Mouse (Mus musculus): ENCODE results near the gene Pde4dip. TPM values are rescaled to one million over a fixed set of nuclear protein-coding genes. Genes with fewer than 3 reads are reported as not detected.

The Pde4dip gene
- polyA plus RNA-seq, 1 experiment from 2014 or later: 27.1 TPM

GRCm38 (mm10) chr3:97702448-97703080, 185.9 kb downstream of the Pde4dip start:
- H3K27ac ChIP-seq (ENCODE audit: low read length): no peak overlapping the region
- no peak for ATAC-seq (ENCODE audit: insufficient number of reproducible peaks, insufficient read depth, low FRiP score, low read depth)
- H3K27me3 ChIP-seq (ENCODE audit: control insufficient read depth, insufficient read depth, low read length): no peaks in the 10 kb centered on the region
- H3K4me2 ChIP-seq (replicated peaks; ENCODE audit: low read depth, low read length): no peak overlapping the region
- H3K36me3 ChIP-seq (ENCODE audit: control insufficient read depth, insufficient read depth, low read length): no peaks in the 10 kb centered on the region
- no peak overlapping the region for H3K4me3 ChIP-seq (ENCODE audit: low read depth, low read length)
- 91% methylated on average over 11 of the region's 11 CpGs for WGBS
- no peaks in the 10 kb centered on the region for H3K9me3 ChIP-seq (ENCODE audit: control insufficient read depth, low read depth, low read length)
- no peak overlapping the region for H3K9ac ChIP-seq (replicated peaks; ENCODE audit: low read depth, low read length)
- no peaks in the 10 kb centered on the region for H3K4me1 ChIP-seq (ENCODE audit: control insufficient read depth, insufficient read depth, low read length)

- no peaks in the 10 kb centered on the region for H3K9me3 ChIP-seq (ENCODE audit: control insufficient read depth, low read depth, low read length)
- H3K4me1 ChIP-seq (ENCODE audit: control insufficient read depth, insufficient read depth, low read length): no peaks in the 10 kb centered on the region
- H3K4me3 ChIP-seq (ENCODE audit: low read depth, low read length): no peak overlapping the region
- no peak overlapping the region for H3K9ac ChIP-seq (replicated peaks; ENCODE audit: low read depth, low read length)
- no peak for ATAC-seq (ENCODE audit: insufficient number of reproducible peaks, insufficient read depth, low FRiP score, low read depth)
- H3K36me3 ChIP-seq (ENCODE audit: control insufficient read depth, insufficient read depth, low read length): no peaks in the 10 kb centered on the region
- 50% methylated on average over 3 of the region's 3 CpGs for WGBS
- H3K4me2 ChIP-seq (replicated peaks; ENCODE audit: low read depth, low read length): no peak overlapping the region
- H3K27me3 ChIP-seq (ENCODE audit: control insufficient read depth, insufficient read depth, low read length): no peaks in the 10 kb centered on the region
- no peak overlapping the region for H3K27ac ChIP-seq (ENCODE audit: low read length)
Measured at GRCm38 (mm10) chr3:97701198-97701597, 187.3 kb downstream of the Pde4dip start.

GRCm38 (mm10) chr3:97699061-97699460, 189.4 kb downstream of the Pde4dip start:
- Histone ChIP-seq H3K4me1 (ENCODE audit: control insufficient read depth, insufficient read depth, low read length) (no peaks in the 10 kb centered on the region), H3K9me3 (ENCODE audit: control insufficient read depth, low read depth, low read length) (no peaks in the 10 kb centered on the region), H3K36me3 (ENCODE audit: control insufficient read depth, insufficient read depth, low read length) (no peaks in the 10 kb centered on the region), H3K4me3 (ENCODE audit: low read depth, low read length) (no peak overlapping the region), H3K27ac (ENCODE audit: low read length) (no peak overlapping the region), H3K9ac (replicated peaks; ENCODE audit: low read depth, low read length) (no peak overlapping the region), H3K27me3 (ENCODE audit: control insufficient read depth, insufficient read depth, low read length) (no peaks in the 10 kb centered on the region), H3K4me2 (replicated peaks; ENCODE audit: low read depth, low read length) (no peak overlapping the region)
- 81% methylated on average over 3 of the region's 3 CpGs for WGBS
- no peak for ATAC-seq (ENCODE audit: insufficient number of reproducible peaks, insufficient read depth, low FRiP score, low read depth)

- ATAC-seq (ENCODE audit: insufficient number of reproducible peaks, insufficient read depth, low FRiP score, low read depth): no peak
- no peak overlapping the region for H3K4me3 ChIP-seq (ENCODE audit: low read depth, low read length)
- 59% methylated on average over 9 of the region's 9 CpGs for WGBS
- H3K4me2 ChIP-seq (replicated peaks; ENCODE audit: low read depth, low read length): no peak overlapping the region
- no peaks in the 10 kb centered on the region for H3K27me3 ChIP-seq (ENCODE audit: control insufficient read depth, insufficient read depth, low read length)
- no peaks in the 10 kb centered on the region for H3K4me1 ChIP-seq (ENCODE audit: control insufficient read depth, insufficient read depth, low read length)
- no peaks in the 10 kb centered on the region for H3K36me3 ChIP-seq (ENCODE audit: control insufficient read depth, insufficient read depth, low read length)
- H3K9me3 ChIP-seq (ENCODE audit: control insufficient read depth, low read depth, low read length): no peaks in the 10 kb centered on the region
- no peak overlapping the region for H3K27ac ChIP-seq (ENCODE audit: low read length)
- no peak overlapping the region for H3K9ac ChIP-seq (replicated peaks; ENCODE audit: low read depth, low read length)
Measured at GRCm38 (mm10) chr3:97697291-97697690, 191.2 kb downstream of the Pde4dip start.

GRCm38 (mm10) chr3:97696866-97697265, 191.6 kb downstream of the Pde4dip start:
- WGBS: 86% methylated on average over 9 of the region's 9 CpGs
- no peak overlapping the region for H3K9ac ChIP-seq (replicated peaks; ENCODE audit: low read depth, low read length)
- H3K36me3 ChIP-seq (ENCODE audit: control insufficient read depth, insufficient read depth, low read length): no peaks in the 10 kb centered on the region
- no peak overlapping the region for H3K4me3 ChIP-seq (ENCODE audit: low read depth, low read length)
- H3K27me3 ChIP-seq (ENCODE audit: control insufficient read depth, insufficient read depth, low read length): no peaks in the 10 kb centered on the region
- H3K4me1 ChIP-seq (ENCODE audit: control insufficient read depth, insufficient read depth, low read length): no peaks in the 10 kb centered on the region
- no peaks in the 10 kb centered on the region for H3K9me3 ChIP-seq (ENCODE audit: control insufficient read depth, low read depth, low read length)
- no peak for ATAC-seq (ENCODE audit: insufficient number of reproducible peaks, insufficient read depth, low FRiP score, low read depth)
- no peak overlapping the region for H3K4me2 ChIP-seq (replicated peaks; ENCODE audit: low read depth, low read length)
- H3K27ac ChIP-seq (ENCODE audit: low read length): no peak overlapping the region

- Histone ChIP-seq H3K9ac (replicated peaks; ENCODE audit: low read depth, low read length) (no peak overlapping the region), H3K27ac (ENCODE audit: low read length) (no peak overlapping the region), H3K4me3 (ENCODE audit: low read depth, low read length) (no peak overlapping the region), H3K27me3 (ENCODE audit: control insufficient read depth, insufficient read depth, low read length) (no peaks in the 10 kb centered on the region), H3K4me2 (replicated peaks; ENCODE audit: low read depth, low read length) (no peak overlapping the region), H3K36me3 (ENCODE audit: control insufficient read depth, insufficient read depth, low read length) (no peaks in the 10 kb centered on the region), H3K4me1 (ENCODE audit: control insufficient read depth, insufficient read depth, low read length) (no peaks in the 10 kb centered on the region), H3K9me3 (ENCODE audit: control insufficient read depth, low read depth, low read length) (no peaks in the 10 kb centered on the region)
- no peak for ATAC-seq (ENCODE audit: insufficient number of reproducible peaks, insufficient read depth, low FRiP score, low read depth)
- 81% methylated on average over 6 of the region's 6 CpGs for WGBS
Measured at GRCm38 (mm10) chr3:97693806-97694205, 194.7 kb downstream of the Pde4dip start.

- Histone ChIP-seq H3K9ac (replicated peaks; ENCODE audit: low read depth, low read length) (no peak overlapping the region), H3K27me3 (ENCODE audit: control insufficient read depth, insufficient read depth, low read length) (no peaks in the 10 kb centered on the region), H3K36me3 (ENCODE audit: control insufficient read depth, insufficient read depth, low read length) (no peaks in the 10 kb centered on the region), H3K4me1 (ENCODE audit: control insufficient read depth, insufficient read depth, low read length) (no peaks in the 10 kb centered on the region), H3K4me2 (replicated peaks; ENCODE audit: low read depth, low read length) (no peak overlapping the region), H3K9me3 (ENCODE audit: control insufficient read depth, low read depth, low read length) (no peaks in the 10 kb centered on the region), H3K4me3 (ENCODE audit: low read depth, low read length) (no peak overlapping the region), H3K27ac (ENCODE audit: low read length) (no peak overlapping the region)
- WGBS: 71% methylated on average over 12 of the region's 12 CpGs
- ATAC-seq (ENCODE audit: insufficient number of reproducible peaks, insufficient read depth, low FRiP score, low read depth): no peak
Measured at GRCm38 (mm10) chr3:97691443-97692017, 197.0 kb downstream of the Pde4dip start.

- WGBS: 34% methylated on average over 7 of the region's 7 CpGs
- H3K27ac ChIP-seq (ENCODE audit: low read length): no peak overlapping the region
- H3K9ac ChIP-seq (replicated peaks; ENCODE audit: low read depth, low read length): no peak overlapping the region
- H3K4me1 ChIP-seq (ENCODE audit: control insufficient read depth, insufficient read depth, low read length): no peaks in the 10 kb centered on the region
- no peaks in the 10 kb centered on the region for H3K27me3 ChIP-seq (ENCODE audit: control insufficient read depth, insufficient read depth, low read length)
- no peak overlapping the region for H3K4me3 ChIP-seq (ENCODE audit: low read depth, low read length)
- H3K36me3 ChIP-seq (ENCODE audit: control insufficient read depth, insufficient read depth, low read length): no peaks in the 10 kb centered on the region
- H3K9me3 ChIP-seq (ENCODE audit: control insufficient read depth, low read depth, low read length): no peaks in the 10 kb centered on the region
- no peak for ATAC-seq (ENCODE audit: insufficient number of reproducible peaks, insufficient read depth, low FRiP score, low read depth)
- H3K4me2 ChIP-seq (replicated peaks; ENCODE audit: low read depth, low read length): no peak overlapping the region
Measured at GRCm38 (mm10) chr3:97690590-97690989, 197.9 kb downstream of the Pde4dip start.

- 69% methylated on average over 2 of the region's 2 CpGs for WGBS
- Histone ChIP-seq H3K4me3 (ENCODE audit: low read depth, low read length) (no peak overlapping the region), H3K27me3 (ENCODE audit: control insufficient read depth, insufficient read depth, low read length) (no peaks in the 10 kb centered on the region), H3K4me1 (ENCODE audit: control insufficient read depth, insufficient read depth, low read length) (no peaks in the 10 kb centered on the region), H3K9me3 (ENCODE audit: control insufficient read depth, low read depth, low read length) (no peaks in the 10 kb centered on the region), H3K4me2 (replicated peaks; ENCODE audit: low read depth, low read length) (no peak overlapping the region), H3K27ac (ENCODE audit: low read length) (no peak overlapping the region), H3K9ac (replicated peaks; ENCODE audit: low read depth, low read length) (no peak overlapping the region), H3K36me3 (ENCODE audit: control insufficient read depth, insufficient read depth, low read length) (no peaks in the 10 kb centered on the region)
- ATAC-seq (ENCODE audit: insufficient number of reproducible peaks, insufficient read depth, low FRiP score, low read depth): no peak
Measured at GRCm38 (mm10) chr3:97689289-97689688, 199.2 kb downstream of the Pde4dip start.
